Mouse (Mus musculus) liver, embryonic 14.5 days (tissue): ENCODE measurements at regions not wholly inside any gene's neighbourhood (a gene's known extent, or its start where the extent isn't known, plus 50 kb on each side); places are given as distances from the start of the nearest gene placed in this dataset.

ENCODE experiments used
- CTCF ChIP-seq: IDR thresholded peaks from 2 replicates; pipeline ENCODE4 v1.5.1; 2016; ENCODE audit warnings: antibody characterized with exemption, low read depth, control low read depth
- EP300 ChIP-seq: IDR thresholded peaks from 2 replicates; pipeline ENCODE4 v1.6.1; 2016; ENCODE audit warnings: antibody characterized with exemption, low read depth

GRCm38 (mm10) chr10:68872102-68872501 lies 148.7 kb downstream of the Tmem26 start:
- no peak for TF ChIP-seq CTCF
- no peak for TF ChIP-seq EP300
